22 mouse cellular contexts compared by ENCODE assay signal in genomic region chr4:75969961-75970360, GRCm38 (mm10).
"Had no signal": no experiment of that assay in that cellular context is flagged by ENCODE, and none has a peak within 500 bp of the region (broad histone marks: within the 10 kb centered on the region; RNA-seq: fewer than 3 reads in every experiment).

No protein-coding gene starts in this region.

- DNase-seq: heart, postnatal 10 days; heart, postnatal 14 days; heart, postnatal 36 days; heart, postnatal 4 days; kidney, adult 11 months; kidney, adult 18-20 months; kidney, adult 2 months; kidney, adult 8-10 months; kidney, adult 9 months; kidney, postnatal 10 days; kidney, postnatal 14 days; kidney, postnatal 25 days; kidney, postnatal 36 days; kidney, postnatal 4 days; layer of hippocampus, adult 9-11 months; layer of hippocampus, postnatal 36 days had no signal

- ATAC-seq: hindbrain, embryonic 16.5 days; hindbrain, postnatal 0 days; inflammation-experienced regulatory T-cells, adult 6 months; intestine, embryonic 15.5 days; intestine, embryonic 16.5 days; intestine, postnatal 0 days had no signal
